Mouse (Mus musculus) midbrain, embryonic 14.5 days (tissue): ENCODE measurements around the gene Hacd3. TPM values are rescaled to one million over a fixed set of nuclear protein-coding genes. Genes with fewer than 3 reads are reported as not detected.

Experiments used
- microRNA-seq: library from miRNA; unstranded; fragments of <30 nt; microRNA quantifications from one replicate; pipeline ENCODE4, GENCODE M21; 2016
- polyA plus RNA-seq: library from polyadenylated mRNA; unstranded; fragments of >200 nt; fragmentation: Nextera tagmentation; extraction: Ambion mirVana; gene quantifications from 2 replicates; pipeline ENCODE4 v1.2.1, GENCODE M21; 2014

Hacd3 gene
- polyA plus RNA-seq, 1 experiment from 2014 or later, result 171 TPM

Small RNAs within 50 kb of the gene (microRNA-seq; reads per million reads assigned to microRNA genes)
- not detected for gene Gm25640

Other genes starting within 250 kb of the Hacd3 start
- gene Dennd4a, start 210.4 kb downstream of the Hacd3 start, polyA plus RNA-seq, result 12.8 and 14.1 TPM in 2 replicates
- 0.09 TPM in 1 of 2 replicates, not detected in the other for gene Slc24a1, start 70.1 kb downstream of the Hacd3 start, polyA plus RNA-seq
- gene Ints14, start 60.8 kb downstream of the Hacd3 start, polyA plus RNA-seq, result 26.8 and 47.1 TPM in 2 replicates
- gene Dpp8, start 10.7 kb upstream of the Hacd3 start, polyA plus RNA-seq, result 33.9 and 39.1 TPM in 2 replicates
- gene Igdcc4, start 79.8 kb upstream of the Hacd3 start, polyA plus RNA-seq, result 14.9 and 17.3 TPM in 2 replicates
- 10.7 and 14.1 TPM in 2 replicates for gene Igdcc3, start 119.5 kb upstream of the Hacd3 start, polyA plus RNA-seq
- gene Parp16, start 173.7 kb upstream of the Hacd3 start, polyA plus RNA-seq, result 5.2 and 6.5 TPM in 2 replicates
- gene Cilp, start 243.5 kb upstream of the Hacd3 start, polyA plus RNA-seq, result 0.17 and 0.24 TPM in 2 replicates